Mouse (Mus musculus) megakaryocyte progenitor cell, adult 5-6 weeks (primary cell): ENCODE results near the gene Cyp2j7. TPM values are rescaled to one million over a fixed set of nuclear protein-coding genes. Genes with fewer than 3 reads are reported as not detected.
"Not testable (repeated sequence)": the region's sequence is repeated elsewhere in the genome, so short reads cannot be mapped to it uniquely, and the experiment has no call there.

Experiments
- ATAC-seq: replicated peaks from 2 replicates; pipeline ENCODE4 v1.8.0; 2016; ENCODE audit warnings: mild to moderate bottlenecking, moderate TSS enrichment, inconsistent platforms; ENCODE audit not compliant: poor library complexity
- total RNA-seq, 2 experiments: library from RNA; stranded (forward) in 1 of 2; stranded (reverse) in 1 of 2; fragments of 157-497, 149-512 nt in 1 of 2; fragments of 200-1000 nt in 1 of 2; gene quantifications; 2 replicates each; pipeline versions ENCODE4 v1.2.3 to v1.2.4; 2015 to 2017

Cyp2j7 gene
- total RNA-seq (2015) (not detected in 2 replicates), total RNA-seq (2017) (not detected in 2 replicates)

DNA sequence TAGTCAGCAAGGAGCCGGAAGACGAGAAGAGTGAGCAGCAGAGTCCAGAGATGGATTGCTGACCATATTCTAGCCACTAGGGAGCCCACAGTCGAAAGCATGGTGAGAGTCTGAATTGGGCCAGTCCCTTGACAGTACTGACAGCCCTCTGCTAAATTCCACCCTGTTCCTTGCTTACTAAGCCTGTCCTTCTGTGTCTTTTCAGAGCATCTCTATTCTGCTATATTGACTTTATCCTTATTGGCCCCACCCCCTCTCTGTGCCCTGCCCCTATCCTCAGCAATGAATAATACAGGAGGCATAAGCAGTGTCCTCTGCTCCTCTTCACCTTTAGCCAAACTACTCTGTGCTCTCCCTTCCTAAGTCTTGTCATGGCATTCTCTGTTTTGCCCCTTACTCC lies at the start of gene Cyp2j7:
TSS of gene Cyp2j7 (minus strand) at position 101 of the 400 bp plus-strand sequence.
- ATAC-seq: no peak

GRCm38 (mm10) chr4:96276896-96277295 lies 40.4 kb upstream of the Cyp2j7 start:
- ATAC-seq: not testable (repeated sequence)

DNA sequence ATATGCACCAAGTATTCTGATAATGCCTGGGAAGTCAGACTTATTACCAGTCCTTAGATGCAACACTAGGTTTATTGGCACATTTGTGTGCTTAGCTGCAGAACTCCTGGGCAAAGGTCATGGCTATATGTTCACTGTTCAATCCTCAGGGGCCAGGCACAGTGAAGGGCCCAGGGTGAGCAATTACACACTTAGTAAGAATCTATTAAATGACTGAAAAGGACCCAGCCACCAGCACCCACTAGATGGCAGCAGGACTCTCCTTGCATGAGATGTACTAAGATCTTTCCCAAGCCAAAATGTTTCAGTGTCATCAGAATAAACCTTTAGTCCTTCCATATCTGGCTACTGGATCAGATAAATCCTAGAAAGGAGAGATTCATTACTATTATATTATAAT lies 37.4 kb upstream of the Cyp2j7 start:
- ATAC-seq: peak; percentile 77

DNA sequence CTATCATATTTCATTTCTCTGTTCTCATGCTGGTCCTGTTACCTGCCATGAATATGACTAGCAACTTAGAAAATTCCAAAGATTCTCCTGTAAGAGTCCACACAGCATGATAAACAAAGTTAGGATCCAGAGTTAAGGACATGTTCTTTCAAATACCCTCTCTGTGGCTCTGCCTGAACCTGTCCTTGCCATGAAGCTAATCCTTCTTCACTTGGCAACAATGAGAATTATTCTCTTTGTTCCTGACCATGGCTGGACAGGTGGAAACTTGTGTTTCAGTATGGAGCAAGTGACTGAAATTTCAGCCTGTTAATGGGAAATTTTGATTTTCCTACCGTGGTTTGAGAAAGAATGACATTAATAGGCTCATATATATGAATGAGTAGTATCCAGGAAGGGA lies 39.8 kb downstream of the Cyp2j7 start:
- ATAC-seq: no peak

DNA sequence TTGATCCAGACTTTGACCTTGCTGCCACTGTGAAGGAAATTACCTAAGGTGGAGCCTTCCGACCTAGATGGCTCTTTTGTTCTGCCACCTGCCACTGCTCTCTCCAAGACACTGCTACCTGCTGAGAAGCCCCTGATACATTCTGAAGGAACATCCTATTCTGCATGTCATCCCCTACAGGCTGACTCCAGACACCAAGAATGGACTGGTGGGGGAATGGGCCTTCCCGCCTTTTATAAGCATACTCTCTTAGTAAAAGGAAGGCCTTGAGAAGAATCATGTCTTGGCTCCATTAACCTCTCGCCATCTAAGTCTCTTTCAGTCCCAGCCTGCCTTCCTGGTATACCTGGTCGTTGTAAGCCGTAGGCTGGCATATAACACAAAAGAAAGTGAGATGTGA lies 47.1 kb downstream of the Cyp2j7 start:
- ATAC-seq: not testable (repeated sequence)

DNA sequence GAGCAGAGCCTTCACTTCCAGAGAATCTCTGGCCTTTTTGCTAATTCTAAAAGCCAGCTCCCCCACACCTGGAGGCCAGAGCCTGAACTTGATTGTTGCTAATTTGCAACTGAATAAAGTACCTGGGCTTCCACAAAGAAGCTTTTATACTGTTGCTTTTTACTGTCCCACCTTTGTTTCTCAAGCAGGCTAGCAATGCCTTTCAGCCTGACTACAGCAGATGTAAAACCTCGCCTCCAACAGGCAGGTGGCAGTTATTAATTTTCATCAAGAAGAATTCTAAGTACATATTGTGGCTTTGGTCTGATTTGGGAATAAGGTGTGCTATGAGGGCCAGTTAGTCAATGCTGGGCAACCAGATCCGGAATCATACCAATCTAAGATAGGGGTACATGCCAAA lies 47.8 kb downstream of the Cyp2j7 start:
- not testable (repeated sequence) for ATAC-seq

DNA sequence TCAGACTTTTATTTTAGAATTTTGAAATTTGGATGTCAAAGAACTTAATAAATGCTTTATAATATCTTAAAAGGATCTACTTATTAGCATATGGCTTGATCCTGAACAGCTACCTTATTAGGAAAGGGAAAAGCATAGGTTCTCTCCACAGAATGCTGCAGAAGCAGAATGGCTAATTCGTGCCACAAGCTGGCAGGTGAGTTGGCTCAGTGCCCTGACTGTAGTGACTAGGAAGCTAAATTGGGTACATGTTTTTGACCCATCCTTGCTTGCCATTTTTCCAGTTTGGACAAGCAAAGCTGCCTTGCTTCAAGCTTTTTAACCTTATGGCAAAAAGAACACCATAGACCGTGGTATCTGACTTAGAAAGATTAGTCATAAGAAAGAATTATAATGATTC lies 48.3 kb downstream of the Cyp2j7 start:
- ATAC-seq: not testable (repeated sequence)

- not testable (repeated sequence) for ATAC-seq
Measured at GRCm38 (mm10) chr4:96184716-96185115, 51.7 kb downstream of the Cyp2j7 start.

DNA sequence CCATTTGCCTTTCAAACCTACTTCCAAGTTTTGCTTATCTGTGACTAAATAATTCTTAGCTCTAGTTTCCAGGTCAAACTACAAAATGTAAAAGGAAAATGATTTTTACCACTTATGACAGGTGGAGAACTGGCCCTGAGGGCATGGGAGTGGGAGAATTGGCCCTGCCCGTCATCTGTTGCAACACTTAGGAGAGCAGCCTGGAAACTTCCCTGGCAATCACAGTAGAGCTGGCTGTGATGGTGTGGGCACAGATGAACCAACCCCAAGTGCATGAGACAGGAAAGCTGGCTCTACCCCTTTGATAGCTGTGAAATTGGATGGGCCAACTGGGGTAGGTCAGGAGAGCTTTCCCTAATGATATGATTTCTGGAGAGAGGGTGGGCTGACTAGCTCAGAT lies 73.6 kb downstream of the Cyp2j7 start:
- ATAC-seq: no peak

DNA sequence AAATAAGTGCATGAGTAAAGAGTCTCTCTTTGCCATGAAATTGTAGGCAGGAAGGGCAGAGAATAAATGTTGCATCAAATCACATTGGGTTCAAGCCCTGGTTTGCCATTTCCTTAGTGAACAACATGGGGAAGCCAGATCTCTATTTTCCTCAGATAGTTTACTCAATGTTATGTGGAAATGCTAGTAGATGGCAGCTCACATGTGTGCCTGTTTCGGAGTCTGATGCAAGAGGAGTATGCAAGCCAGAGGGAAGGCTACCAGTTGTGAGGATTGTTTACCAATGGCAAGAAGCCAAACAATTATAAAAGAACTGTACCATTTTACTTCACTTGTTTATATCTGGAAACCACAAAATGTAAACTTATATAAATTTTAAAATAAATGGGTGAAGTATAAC lies 74.9 kb downstream of the Cyp2j7 start:
- ATAC-seq: no peak

Other genes starting within 250 kb of the Cyp2j7 start
- gene Cyp2j13, start 159.1 kb downstream of the Cyp2j7 start, total RNA-seq (2015): not detected in 2 replicates
- not detected in 2 replicates for gene Cyp2j13, start 159.1 kb downstream of the Cyp2j7 start, total RNA-seq (2017)
- gene Cyp2j12, start 95.5 kb downstream of the Cyp2j7 start, total RNA-seq (2015): not detected in 2 replicates
- not detected in 2 replicates for gene Cyp2j12, start 95.5 kb downstream of the Cyp2j7 start, total RNA-seq (2017)
- not detected in 2 replicates for gene Cyp2j11, start 112.0 kb upstream of the Cyp2j7 start, total RNA-seq (2015)
- gene Cyp2j11, start 112.0 kb upstream of the Cyp2j7 start, total RNA-seq (2017): not detected in 2 replicates